Mouse (Mus musculus): Measurements from ENCODE around the gene Akap7.

DNA sequence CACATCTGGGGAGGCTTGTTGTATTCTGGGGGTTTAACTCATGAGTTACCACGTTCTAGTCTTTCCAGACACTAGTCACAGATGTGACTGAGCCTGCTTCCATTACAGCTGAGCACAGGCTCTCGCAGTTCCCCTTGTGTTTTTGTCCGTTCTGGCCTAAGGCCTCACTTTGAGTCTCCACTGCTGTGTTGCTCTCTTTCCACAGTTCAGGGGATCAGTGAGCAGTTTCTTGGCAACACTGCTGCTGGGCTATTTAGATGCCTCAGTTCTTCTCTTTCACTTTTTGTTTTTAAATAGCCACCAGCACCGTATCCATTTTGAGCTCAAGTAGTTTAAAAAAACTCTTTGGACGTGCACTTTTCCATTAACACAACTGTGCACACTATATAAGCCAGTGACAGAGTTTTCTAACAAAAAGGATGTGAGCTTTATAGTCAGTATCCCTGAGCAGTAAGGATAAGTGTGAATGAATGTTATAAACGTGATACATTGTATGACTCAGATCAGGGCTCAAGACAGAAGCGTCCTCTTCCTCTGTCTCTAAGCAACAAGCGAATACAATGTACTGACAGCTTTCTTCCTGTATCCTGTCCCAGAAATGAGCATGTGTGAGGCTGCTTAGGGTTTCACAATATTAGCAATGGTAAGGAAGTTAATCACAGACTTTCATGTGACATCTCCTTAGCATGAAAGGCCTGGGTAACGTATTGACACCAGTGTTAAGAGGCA lies 23.8 kb upstream of the Akap7 start:
- TF ChIP-seq CTCF (IDR thresholded peaks at IDR 0.05; ENCODE audit: control insufficient read depth, insufficient read depth, low read length) (no peak), POLR2A (IDR thresholded peaks at IDR 0.05; ENCODE audit: borderline replicate concordance, control insufficient read depth, low read depth, low read length) (no peak)
